Mouse (Mus musculus) heart, postnatal 0 days (tissue): Measurements from ENCODE around the gene Fbxo21. TPM values are rescaled to one million over a fixed set of nuclear protein-coding genes. Genes with fewer than 3 reads are reported as not detected.

Experiments used
- ATAC-seq: fragments of 200-750 bp; cut with Nextera tagmentation; 2 replicates; pipeline ENCODE4 v1.8.0; 2017; ENCODE audit warnings: low read depth, moderate number of reproducible peaks, moderate library complexity; ENCODE audit not compliant: insufficient read depth
- DNase-seq: peaks from one replicate; pipeline ENCODE4 v3.0.0-alpha.2; 2016; ENCODE audit warnings: low spot score
- H3K27ac ChIP-seq: fragments of 300-500 bp; sonication (generic); 2 replicates; pipeline ENCODE4 v1.5.1; 2014; ENCODE audit warnings: low read depth, mild to moderate bottlenecking
- H3K27me3 ChIP-seq: fragments of 300-500 bp; sonication (generic); 2 replicates; pipeline ENCODE4 v1.6.1; 2014; ENCODE audit warnings: low read length, mixed read lengths; ENCODE audit not compliant: control insufficient read depth, insufficient read depth
- H3K36me3 ChIP-seq: fragments of 300-500 bp; sonication (generic); replicated peaks from 2 replicates; pipeline ENCODE4 v1.6.1; 2014; ENCODE audit warnings: low read length, mixed read lengths; ENCODE audit not compliant: control insufficient read depth, insufficient read depth
- H3K4me1 ChIP-seq: fragments of 300-500 bp; sonication (generic); 2 replicates; pipeline ENCODE4 v1.6.1; 2014; ENCODE audit warnings: antibody characterized with exemption; ENCODE audit not compliant: control insufficient read depth, insufficient read depth
- H3K4me2 ChIP-seq: fragments of 300-500 bp; sonication (generic); 2 replicates; pipeline ENCODE4 v1.6.1; 2014; ENCODE audit warnings: low read depth, mild to moderate bottlenecking, low read length, moderate library complexity
- H3K4me3 ChIP-seq: fragments of 300-500 bp; sonication (generic); 2 replicates; pipeline ENCODE4 v1.5.1; 2014; ENCODE audit warnings: low read depth, low read length
- H3K9ac ChIP-seq: fragments of 300-500 bp; sonication (generic); replicated peaks from 2 replicates; pipeline ENCODE4 v1.6.1; 2014; ENCODE audit warnings: low read depth, low read length, mixed read lengths
- H3K9me3 ChIP-seq: fragments of 300-500 bp; sonication (generic); replicated peaks from 2 replicates; pipeline ENCODE4 v1.6.1; 2016; ENCODE audit warnings: low read length; ENCODE audit not compliant: control insufficient read depth
- CTCF ChIP-seq: IDR thresholded peaks from 2 replicates; pipeline ENCODE4 v1.5.1; 2016; ENCODE audit warnings: antibody characterized with exemption, control low read depth, low read depth
- EP300 ChIP-seq: IDR thresholded peaks from 2 replicates; pipeline ENCODE4 v1.6.1; 2016; ENCODE audit warnings: antibody characterized with exemption, low read depth
- WGBS: fragments of 180-500 bp; shearing (Covaris S2); extraction: QIAGEN DNeasy Blood & Tissue Kit; methylation state at CpG from one replicate; pipeline ENCODE4 v1.1.7; 2014; 5-methylcytosine and 5-hydroxymethylcytosine counted together
- polyA plus RNA-seq: library from polyadenylated mRNA; unstranded; fragments of >200 nt; fragmentation: Nextera tagmentation; extraction: Ambion mirVana; gene quantifications from 2 replicates; pipeline ENCODE4 v1.2.1, GENCODE M21; 2015
- total RNA-seq: library from RNA; depleted of rRNA; stranded (reverse); fragments of >200 nt; gene quantifications from 2 replicates; pipeline ENCODE4 v1.2.3, GENCODE M21; 2014; ENCODE audit warnings: low replicate concordance

Fbxo21 gene
- total and polyA plus RNA-seq, 2 experiments from 2014 or later = 36.0 to 50.8 TPM

GRCm38 (mm10) chr5:118023053-118023452 lies 46.5 kb downstream of the Fbxo21 start:
- H3K27ac ChIP-seq = no peak overlapping the region
- H3K9me3 ChIP-seq = no peaks in the 10 kb centered on the region
- 25% methylated on average over 3 of the region's 3 CpGs for WGBS
- H3K4me2 ChIP-seq = no peak overlapping the region
- peaks cover 27% of the 10 kb centered on the region for H3K27me3 ChIP-seq
- ATAC-seq (peak; percentile 42), DNase-seq (peak; percentile 19)
- no peak for TF ChIP-seq EP300
- H3K4me1 ChIP-seq = peaks cover 18% of the 10 kb centered on the region; the same call in 1 of the 2 replicates
- H3K36me3 ChIP-seq = no peaks in the 10 kb centered on the region
- H3K9ac ChIP-seq = no peak overlapping the region
- H3K4me3 ChIP-seq = no peak overlapping the region

- Histone ChIP-seq H3K4me2 (no peak overlapping the region), H3K4me1 (peaks cover 21% of the 10 kb centered on the region; the same call in 1 of the 2 replicates), H3K27ac (no peak overlapping the region), H3K27me3 (peaks cover 37% of the 10 kb centered on the region), H3K4me3 (no peak overlapping the region), H3K9me3 (no peaks in the 10 kb centered on the region), H3K36me3 (no peaks in the 10 kb centered on the region), H3K9ac (no peak overlapping the region)
- TF ChIP-seq EP300 (no peak), CTCF (no peak)
- DNase-seq = no peak
- WGBS = 18% methylated on average over 12 of the region's 12 CpGs
- no peak for ATAC-seq
Observed at GRCm38 (mm10) chr5:118025880-118026279, 49.4 kb downstream of the Fbxo21 start.

- 4% methylated on average over 13 of the region's 13 CpGs for WGBS
- Histone ChIP-seq H3K36me3 (no peaks in the 10 kb centered on the region), H3K4me3 (no peak overlapping the region)
Observed at GRCm38 (mm10) chr5:118026343-118026742, 49.8 kb downstream of the Fbxo21 start.

GRCm38 (mm10) chr5:118027101-118027697 lies 50.7 kb downstream of the Fbxo21 start:
- 2% methylated on average over 39 of the region's 39 CpGs for WGBS
- Histone ChIP-seq H3K27ac (no peak overlapping the region), H3K36me3 (no peaks in the 10 kb centered on the region), H3K27me3 (peaks cover 37% of the 10 kb centered on the region), H3K4me3 (peak overlapping the region; percentile 53), H3K9me3 (no peaks in the 10 kb centered on the region), H3K4me2 (peak overlapping the region; percentile 83), H3K9ac (no peak overlapping the region), H3K4me1 (peaks cover 21% of the 10 kb centered on the region; the same call in 1 of the 2 replicates)
- ATAC-seq (no peak), DNase-seq (no peak)
- no peak for TF ChIP-seq CTCF
- TF ChIP-seq EP300 = no peak

More at GRCm38 (mm10) chr5:118026343-118026742, 49.8 kb downstream of the Fbxo21 start:
- ATAC-seq (no peak), DNase-seq (no peak)
- H3K27ac ChIP-seq = no peak overlapping the region
- H3K4me2 ChIP-seq = peak overlapping the region; percentile 83; the same call in 1 of the 2 replicates
- no peaks in the 10 kb centered on the region for H3K9me3 ChIP-seq
- H3K9ac ChIP-seq = no peak overlapping the region
- H3K27me3 ChIP-seq = peaks cover 37% of the 10 kb centered on the region
- peaks cover 21% of the 10 kb centered on the region; the same call in 1 of the 2 replicates for H3K4me1 ChIP-seq
- TF ChIP-seq EP300 (no peak), CTCF (no peak)

GRCm38 (mm10) chr5:118027698-118028190 lies 51.2 kb downstream of the Fbxo21 start, which contains the start of gene Tesc:
TSS of gene Tesc (plus strand) at chr5:118027743.
- H3K4me3 ChIP-seq = peak within 1 kb of the TSS; percentile 53
- peaks cover 37% of the 10 kb centered on the region for H3K27me3 ChIP-seq
- H3K36me3 ChIP-seq = no peaks in the 10 kb centered on the region
- peaks cover 21% of the 10 kb centered on the region; the same call in 1 of the 2 replicates for H3K4me1 ChIP-seq
- H3K4me2 ChIP-seq = peak within 1 kb of the TSS; percentile 83
- peak within 1 kb of the TSS; percentile 45 for H3K9ac ChIP-seq
- 2% methylated on average over 53 of the region's 63 CpGs for WGBS
- no peak within 1 kb of the TSS for H3K27ac ChIP-seq
- DNase-seq = no peak
- peak; percentile 1; the same call in 1 of the 2 replicates for ATAC-seq
- TF ChIP-seq EP300 = no peak
- no peak for TF ChIP-seq CTCF
- no peaks in the 10 kb centered on the region for H3K9me3 ChIP-seq
